Mouse (Mus musculus): ENCODE results near the gene Tlr5. TPM values are rescaled to one million over a fixed set of nuclear protein-coding genes. Genes with fewer than 3 reads are reported as not detected.
A peak's percentile ranks its signal among the peaks of the same experiment; 100 is the strongest.

Tlr5 gene
- polyA plus RNA-seq, 1 experiment from 2014 or later: 0.35 TPM

DNA sequence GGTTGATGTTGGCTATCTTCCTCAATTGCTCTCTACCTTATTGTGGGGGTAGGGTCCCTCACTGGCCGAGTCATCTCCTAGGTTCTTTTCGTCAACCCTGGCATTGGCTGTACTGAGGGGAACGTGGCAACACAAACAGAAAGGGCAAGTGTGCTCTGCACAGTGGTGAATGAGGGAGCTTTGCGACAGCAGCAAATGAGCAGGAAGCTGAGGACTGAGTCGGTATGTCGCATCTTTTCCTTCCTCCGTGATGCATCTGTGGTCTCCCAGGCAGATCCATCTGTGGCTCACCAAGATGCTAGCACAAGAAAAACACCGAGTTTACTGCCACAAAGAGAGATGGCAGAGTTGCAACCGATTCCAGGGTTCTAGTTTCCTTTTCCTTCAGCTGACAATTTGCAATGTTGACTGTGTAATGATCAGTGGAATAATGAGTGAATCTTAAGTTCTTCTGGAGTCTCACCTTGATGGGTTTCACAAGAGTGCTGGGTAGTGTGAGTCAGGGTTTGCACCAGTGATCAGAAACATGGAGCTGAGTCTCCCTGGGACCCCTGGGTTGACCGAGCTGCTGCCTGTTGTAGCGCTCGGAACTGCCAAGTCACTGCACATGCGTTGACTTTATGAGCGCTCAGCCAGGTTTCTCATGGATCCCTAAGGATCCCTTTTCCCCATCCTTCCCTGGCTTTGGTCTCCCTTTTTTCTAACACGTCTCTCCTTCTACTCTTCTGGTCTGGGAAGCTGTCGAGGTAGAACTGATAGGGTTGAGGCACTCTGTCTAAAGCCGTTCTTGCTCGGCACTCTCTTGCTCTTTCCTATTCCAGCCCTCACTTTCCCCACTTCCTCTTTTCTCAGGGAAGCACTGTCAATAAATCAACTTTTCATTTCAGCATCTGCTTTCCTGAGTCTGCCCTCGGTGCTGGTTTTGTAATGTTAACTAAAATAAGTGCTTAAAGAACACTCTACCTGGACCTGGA, 26.4 kb upstream of the Tlr5 start:
- 88% methylated on average over 19 of the region's 19 CpGs for WGBS
- no peak overlapping the region for H3K27ac ChIP-seq (replicated peaks)
- DNase-seq (ENCODE audit: low spot score): no peak
- H3K4me3 ChIP-seq: no peak overlapping the region
- no peaks in the 10 kb centered on the region for H3K36me3 ChIP-seq
- no peaks in the 10 kb centered on the region for H3K27me3 ChIP-seq (ENCODE audit: low read depth, poor library complexity, severe bottlenecking)
- no peaks in the 10 kb centered on the region for H3K4me1 ChIP-seq
- no peaks in the 10 kb centered on the region for H3K9me3 ChIP-seq (replicated peaks)

DNA sequence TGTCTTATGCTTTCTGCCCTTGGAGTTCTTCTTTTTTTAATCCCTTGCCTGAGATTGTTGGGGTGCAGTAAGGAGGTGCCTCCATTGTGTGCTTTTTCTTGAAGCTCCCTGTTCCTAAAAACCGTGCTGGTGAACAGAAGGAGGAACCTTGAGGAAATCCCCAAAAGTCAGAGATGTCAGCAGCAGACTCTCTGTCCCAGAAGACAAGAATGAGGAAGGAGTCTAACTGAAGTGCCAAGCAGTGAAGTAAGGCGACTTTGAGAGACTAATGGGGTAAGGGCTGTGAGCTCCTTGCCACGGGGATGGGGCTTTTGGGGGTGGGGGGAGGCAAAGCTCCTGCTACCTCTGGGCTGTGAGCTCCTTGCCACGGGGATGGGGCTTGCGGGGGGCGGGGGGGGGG, 19.1 kb upstream of the Tlr5 start:
- Histone ChIP-seq H3K27ac (replicated peaks) (no peak overlapping the region), H3K4me1 (no peaks in the 10 kb centered on the region), H3K36me3 (no peaks in the 10 kb centered on the region), H3K27me3 (ENCODE audit: low read depth, poor library complexity, severe bottlenecking) (no peaks in the 10 kb centered on the region), H3K4me3 (no peak overlapping the region), H3K9me3 (replicated peaks) (no peaks in the 10 kb centered on the region)
- DNase-seq (ENCODE audit: low spot score): no peak
- 34% methylated on average over 4 of the region's 6 CpGs for WGBS

DNA sequence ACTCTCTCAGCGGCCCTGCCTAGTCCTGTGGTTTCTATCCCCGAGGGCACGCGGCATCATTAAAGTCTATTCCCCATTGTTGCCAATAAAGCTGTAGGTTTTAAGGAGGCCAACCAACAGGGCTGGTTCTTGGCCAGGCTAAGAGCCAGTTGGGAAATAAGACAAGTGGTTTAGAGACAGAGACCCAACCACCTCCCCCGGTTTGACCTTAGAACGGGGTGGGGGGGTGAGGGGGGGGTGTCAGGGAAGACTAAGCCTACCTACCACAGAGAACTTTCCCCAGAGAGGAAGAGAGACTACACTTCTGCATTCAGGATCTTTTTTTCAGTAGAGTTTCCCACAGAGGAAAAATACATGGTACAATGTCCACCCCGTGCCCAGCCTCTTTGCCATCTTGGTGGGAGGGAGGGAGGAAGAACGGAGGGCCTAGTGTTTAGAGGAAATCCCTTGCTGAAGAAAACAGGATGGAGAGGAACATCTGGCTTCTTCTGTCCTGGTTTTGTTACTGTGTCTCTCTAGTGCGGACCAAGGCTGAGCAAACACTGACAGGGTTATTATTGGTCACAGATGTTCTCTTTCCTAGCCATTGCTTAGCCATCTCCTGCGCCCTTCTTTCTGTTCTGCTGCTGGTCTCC, 17.0 kb upstream of the Tlr5 start:
- WGBS: 75% methylated on average over 10 of the region's 10 CpGs
- no peaks in the 10 kb centered on the region for H3K27me3 ChIP-seq (ENCODE audit: low read depth, poor library complexity, severe bottlenecking)
- H3K27ac ChIP-seq (replicated peaks): no peak overlapping the region
- H3K4me3 ChIP-seq: no peak overlapping the region
- DNase-seq (ENCODE audit: low spot score): no peak
- no peaks in the 10 kb centered on the region for H3K36me3 ChIP-seq
- no peaks in the 10 kb centered on the region for H3K9me3 ChIP-seq (replicated peaks)
- peaks cover 8% of the 10 kb centered on the region; the same call in 1 of the 2 replicates for H3K4me1 ChIP-seq

DNA sequence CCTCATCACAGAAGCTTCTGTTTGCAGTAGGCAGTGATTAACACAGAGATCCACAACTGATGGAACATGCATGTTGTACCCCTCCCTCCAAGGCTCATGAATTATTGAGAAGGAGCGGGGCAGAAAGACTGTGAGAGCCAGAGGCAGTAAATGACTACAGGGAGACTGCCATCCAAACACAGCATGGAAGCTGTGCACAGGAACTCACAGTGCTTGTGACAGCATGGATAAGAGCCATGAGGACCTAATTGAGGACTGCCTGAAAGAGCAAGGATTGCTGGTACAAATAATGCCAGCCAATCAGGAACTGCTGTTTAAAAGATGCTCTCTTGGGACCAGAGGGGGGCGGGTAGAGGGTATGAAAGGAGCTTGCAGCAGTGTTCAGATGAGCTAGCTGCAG, 12.7 kb upstream of the Tlr5 start:
- no peaks in the 10 kb centered on the region for H3K36me3 ChIP-seq
- no peak overlapping the region for H3K27ac ChIP-seq (replicated peaks)
- DNase-seq (ENCODE audit: low spot score): no peak
- peaks cover 8% of the 10 kb centered on the region; the same call in 1 of the 2 replicates for H3K4me1 ChIP-seq
- no peak overlapping the region for H3K4me3 ChIP-seq
- no peaks in the 10 kb centered on the region for H3K27me3 ChIP-seq (ENCODE audit: low read depth, poor library complexity, severe bottlenecking)
- 86% methylated on average over 2 of the region's 2 CpGs for WGBS
- no peaks in the 10 kb centered on the region for H3K9me3 ChIP-seq (replicated peaks)

DNA sequence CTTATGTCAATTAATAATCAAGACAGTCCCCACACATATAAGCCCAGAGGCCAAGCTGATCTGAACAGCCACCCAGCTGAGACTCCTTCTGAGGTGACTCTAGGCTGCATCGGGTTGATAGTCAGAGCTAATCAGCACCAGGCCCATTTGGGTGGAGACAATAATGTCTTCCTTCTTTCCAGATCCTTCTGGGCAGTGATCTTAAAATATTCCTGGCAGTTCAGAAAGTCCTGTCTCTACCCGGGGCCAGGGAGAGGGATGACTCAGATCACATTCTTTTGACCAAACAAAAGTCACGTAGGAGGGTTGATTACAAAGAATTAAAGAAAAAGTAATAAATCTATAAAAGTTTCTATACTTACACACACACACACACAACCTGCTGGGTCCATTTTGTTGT, 10.7 kb upstream of the Tlr5 start:
- Histone ChIP-seq H3K27ac (replicated peaks) (no peak overlapping the region), H3K4me1 (peaks cover 8% of the 10 kb centered on the region; the same call in 1 of the 2 replicates), H3K27me3 (ENCODE audit: low read depth, poor library complexity, severe bottlenecking) (no peaks in the 10 kb centered on the region), H3K4me3 (no peak overlapping the region), H3K9me3 (replicated peaks) (no peaks in the 10 kb centered on the region), H3K36me3 (no peaks in the 10 kb centered on the region)
- 90% methylated on average over 3 of the region's 3 CpGs for WGBS
- DNase-seq (ENCODE audit: low spot score): no peak

DNA sequence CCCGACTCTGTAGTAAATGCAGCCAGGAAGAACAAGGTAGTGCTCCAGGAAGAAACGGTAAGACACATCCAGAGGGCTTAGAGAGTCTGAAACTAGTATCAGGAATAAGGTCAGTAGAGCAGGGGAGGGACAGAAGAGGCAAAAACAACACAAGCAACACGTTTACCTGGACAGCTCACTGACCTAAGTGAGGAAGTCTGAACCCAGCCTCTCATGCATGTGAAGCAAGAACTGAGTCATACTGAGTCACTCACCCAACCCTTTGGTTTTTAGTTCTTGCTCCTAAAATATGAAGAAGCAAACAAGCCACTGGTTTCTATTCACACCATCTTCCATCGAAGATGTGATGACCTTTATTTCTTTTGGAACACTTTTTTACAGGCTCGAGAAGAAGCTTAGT, 9.9 kb upstream of the Tlr5 start:
- Histone ChIP-seq H3K9me3 (replicated peaks) (no peaks in the 10 kb centered on the region), H3K4me3 (no peak overlapping the region), H3K27ac (replicated peaks) (no peak overlapping the region), H3K27me3 (ENCODE audit: low read depth, poor library complexity, severe bottlenecking) (no peaks in the 10 kb centered on the region), H3K36me3 (no peaks in the 10 kb centered on the region), H3K4me1 (peaks cover 8% of the 10 kb centered on the region; the same call in 1 of the 2 replicates)
- no peak for DNase-seq (ENCODE audit: low spot score)
- WGBS: 85% methylated on average over 5 of the region's 5 CpGs

DNA sequence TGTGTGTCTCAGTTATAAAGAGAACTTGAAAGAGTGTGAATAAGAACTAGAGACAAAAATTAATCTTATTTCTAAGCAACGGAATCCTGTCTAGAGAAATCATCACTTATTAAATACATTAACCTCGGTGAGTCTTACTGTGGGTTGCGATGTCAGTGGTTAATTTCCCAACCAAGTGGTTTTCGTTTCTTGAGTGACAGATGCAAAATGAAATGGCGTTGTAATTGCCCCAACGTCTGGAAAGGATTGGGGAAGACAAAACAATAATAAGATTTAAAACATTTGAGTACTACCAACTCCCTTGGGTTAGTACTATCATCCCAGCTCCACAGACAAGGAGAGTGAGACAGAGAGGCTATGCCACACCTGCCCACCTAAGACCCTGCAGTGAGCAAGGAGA, 9.0 kb upstream of the Tlr5 start:
- Histone ChIP-seq H3K9me3 (replicated peaks) (no peaks in the 10 kb centered on the region), H3K27me3 (ENCODE audit: low read depth, poor library complexity, severe bottlenecking) (no peaks in the 10 kb centered on the region), H3K4me3 (no peak overlapping the region), H3K36me3 (no peaks in the 10 kb centered on the region), H3K4me1 (peaks cover 8% of the 10 kb centered on the region; the same call in 1 of the 2 replicates), H3K27ac (replicated peaks) (no peak overlapping the region)
- 84% methylated on average over 6 of the region's 6 CpGs for WGBS
- DNase-seq (ENCODE audit: low spot score): no peak

DNA sequence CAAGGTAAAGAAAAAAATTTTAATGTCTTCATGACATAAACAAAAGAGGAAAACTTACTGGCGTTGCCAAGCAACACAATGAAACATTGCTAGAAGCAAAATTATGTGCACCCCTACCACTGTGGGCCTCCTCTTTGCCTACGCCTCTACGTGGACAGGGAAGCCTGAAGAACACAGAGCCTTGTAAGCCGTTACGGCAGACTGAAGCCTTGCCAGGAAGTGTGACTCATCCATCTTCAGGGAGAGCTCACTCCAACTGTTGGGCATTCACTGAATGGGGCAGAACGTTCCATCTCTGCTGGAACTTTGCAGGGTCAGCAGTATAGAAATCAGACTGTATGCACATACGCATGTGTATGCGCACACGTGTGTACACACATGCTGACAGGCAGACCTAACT, 3.3 kb upstream of the Tlr5 start:
- H3K9me3 ChIP-seq (replicated peaks): no peaks in the 10 kb centered on the region
- peaks cover 29% of the 10 kb centered on the region for H3K27me3 ChIP-seq (ENCODE audit: low read depth, poor library complexity, severe bottlenecking)
- H3K27ac ChIP-seq (replicated peaks): no peak overlapping the region
- H3K4me1 ChIP-seq: peaks cover 31% of the 10 kb centered on the region
- no peak overlapping the region for H3K4me3 ChIP-seq
- WGBS: 84% methylated on average over 9 of the region's 9 CpGs
- no peak for DNase-seq (ENCODE audit: low spot score)
- H3K36me3 ChIP-seq: no peaks in the 10 kb centered on the region

DNA sequence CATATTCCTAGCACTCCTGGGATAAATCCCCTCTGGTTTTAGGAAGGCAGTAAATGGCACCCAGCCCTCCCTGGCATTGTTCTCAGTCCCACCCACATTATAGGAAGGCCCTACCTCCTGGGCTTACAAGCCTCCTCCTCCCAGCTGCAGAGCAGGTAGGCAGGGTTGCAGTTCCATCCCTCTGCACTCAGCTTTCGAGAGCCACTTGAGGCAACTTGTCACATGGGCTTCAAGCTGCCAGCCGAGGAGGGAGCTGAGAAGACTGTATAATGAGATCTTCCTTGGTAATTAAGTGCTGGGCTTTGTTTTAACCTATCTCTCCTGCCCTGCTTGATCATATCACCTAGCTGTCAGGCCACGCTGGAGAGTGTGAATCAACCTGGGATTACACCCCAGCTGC, 1.4 kb upstream of the Tlr5 start:
- 53% methylated on average over 3 of the region's 3 CpGs for WGBS
- Histone ChIP-seq H3K4me3 (no peak overlapping the region), H3K27me3 (ENCODE audit: low read depth, poor library complexity, severe bottlenecking) (peaks cover 48% of the 10 kb centered on the region), H3K9me3 (replicated peaks) (no peaks in the 10 kb centered on the region), H3K36me3 (no peaks in the 10 kb centered on the region), H3K4me1 (peaks cover 31% of the 10 kb centered on the region), H3K27ac (replicated peaks) (no peak overlapping the region)
- no peak for DNase-seq (ENCODE audit: low spot score)

DNA sequence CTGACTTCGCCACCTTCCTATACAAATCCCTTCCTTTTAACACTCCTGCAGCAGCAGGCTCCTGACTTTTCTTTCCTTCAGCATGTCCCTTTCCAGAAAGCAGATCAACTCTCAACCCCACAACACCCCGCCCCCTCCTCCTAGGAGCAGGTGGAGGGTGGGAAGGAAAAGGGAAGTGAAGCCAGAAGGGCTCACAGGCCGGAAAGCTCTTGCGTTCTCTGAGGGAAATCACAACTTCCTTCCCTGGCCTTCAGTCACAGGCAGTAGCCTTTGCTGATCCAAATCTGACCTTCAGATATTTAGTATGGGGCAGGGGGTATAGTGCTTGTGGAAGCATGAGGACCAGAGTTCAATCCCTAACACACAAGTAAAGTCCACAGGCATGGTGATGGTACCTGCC, 921 bp upstream of the Tlr5 start:
- H3K9me3 ChIP-seq (replicated peaks): no peaks in the 10 kb centered on the region
- H3K27me3 ChIP-seq (ENCODE audit: low read depth, poor library complexity, severe bottlenecking): peaks cover 53% of the 10 kb centered on the region
- no peak overlapping the region for H3K27ac ChIP-seq (replicated peaks)
- H3K4me1 ChIP-seq: peaks cover 33% of the 10 kb centered on the region
- no peaks in the 10 kb centered on the region for H3K36me3 ChIP-seq
- WGBS: 81% methylated on average over 4 of the region's 4 CpGs
- no peak for DNase-seq (ENCODE audit: low spot score)
- no peak overlapping the region for H3K4me3 ChIP-seq

DNA sequence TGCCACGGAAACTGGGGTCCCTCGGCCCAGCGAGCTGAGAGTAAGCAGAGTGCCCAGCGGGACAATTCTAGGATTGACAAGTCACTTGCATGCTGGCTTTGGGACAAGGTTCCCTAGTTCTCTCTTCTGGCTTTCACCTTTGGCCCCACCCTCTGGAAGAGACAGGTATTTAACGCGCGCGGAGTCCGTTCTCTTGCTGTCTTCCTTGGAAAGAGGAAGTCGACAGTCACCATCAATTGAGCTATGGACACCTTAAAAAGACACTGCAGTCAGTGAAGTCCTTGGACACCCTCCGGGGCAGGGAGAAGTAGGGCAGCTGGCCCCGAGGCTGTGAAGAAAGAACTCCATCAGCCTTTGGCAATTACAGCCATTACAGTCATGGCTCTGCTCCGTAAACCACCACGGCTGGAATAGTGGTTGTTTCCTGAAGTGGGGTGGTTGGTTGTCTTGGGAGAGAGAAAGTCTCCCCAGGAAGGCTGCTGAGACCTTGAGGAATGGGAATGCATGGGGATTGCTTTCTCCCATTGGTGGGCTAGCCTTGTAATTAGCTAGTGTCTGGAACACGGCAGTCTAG, 546 bp downstream of the Tlr5 start:
- Histone ChIP-seq H3K36me3 (no peaks in the 10 kb centered on the region), H3K4me3 (peak overlapping the region; percentile 54), H3K27ac (replicated peaks) (peak overlapping the region; percentile 81), H3K9me3 (replicated peaks) (no peaks in the 10 kb centered on the region), H3K4me1 (peaks cover 44% of the 10 kb centered on the region), H3K27me3 (ENCODE audit: low read depth, poor library complexity, severe bottlenecking) (peaks cover 61% of the 10 kb centered on the region)
- no peak for DNase-seq (ENCODE audit: low spot score)
- 25% methylated on average over 15 of the region's 15 CpGs for WGBS

DNA sequence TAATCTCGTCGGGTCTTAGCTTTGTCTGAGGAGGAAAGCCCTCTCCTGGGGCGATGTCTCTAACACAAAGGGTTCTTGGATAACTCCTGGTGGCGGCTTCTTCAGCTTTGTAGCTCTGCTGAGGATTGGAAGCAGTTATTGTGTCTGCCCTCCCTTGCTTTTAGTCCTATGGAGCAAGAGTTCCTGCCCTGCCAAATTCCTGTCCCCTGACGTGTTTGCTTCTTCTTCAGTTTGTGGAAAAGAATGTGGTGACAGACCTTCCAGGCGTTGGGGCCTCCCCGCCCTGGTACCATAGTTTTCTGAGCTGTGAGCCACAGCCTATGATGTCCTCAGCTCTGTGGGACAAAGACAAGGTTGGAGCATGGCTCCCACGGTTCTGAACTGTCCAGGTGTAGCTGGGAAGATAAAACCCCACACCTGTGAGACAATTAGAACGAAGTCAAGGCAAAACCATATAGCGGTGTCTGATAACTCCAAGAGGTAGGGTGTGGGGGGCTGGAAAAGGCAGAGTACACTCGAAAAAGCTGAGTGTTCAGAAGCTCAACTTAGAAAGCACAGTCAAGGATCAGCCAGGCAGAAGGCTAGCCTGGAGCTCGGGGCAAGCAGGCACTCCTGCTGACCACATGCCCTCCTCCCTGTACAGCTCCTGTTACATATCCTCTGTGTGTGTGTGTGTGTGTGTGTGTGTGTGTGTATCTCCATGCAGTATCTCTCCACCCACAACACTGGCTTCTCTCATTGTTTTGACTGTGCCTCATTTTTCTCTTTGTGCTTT, 1.8 kb downstream of the Tlr5 start:
- 61% methylated on average over 12 of the region's 12 CpGs for WGBS
- Histone ChIP-seq H3K36me3 (no peaks in the 10 kb centered on the region), H3K27me3 (ENCODE audit: low read depth, poor library complexity, severe bottlenecking) (peaks cover 70% of the 10 kb centered on the region), H3K4me3 (no peak overlapping the region), H3K4me1 (peaks cover 49% of the 10 kb centered on the region), H3K9me3 (replicated peaks) (no peaks in the 10 kb centered on the region), H3K27ac (replicated peaks) (peak overlapping the region; percentile 4; the same call in 1 of the 2 replicates)
- DNase-seq (ENCODE audit: low spot score): no peak
